In the genomic region with DNA sequence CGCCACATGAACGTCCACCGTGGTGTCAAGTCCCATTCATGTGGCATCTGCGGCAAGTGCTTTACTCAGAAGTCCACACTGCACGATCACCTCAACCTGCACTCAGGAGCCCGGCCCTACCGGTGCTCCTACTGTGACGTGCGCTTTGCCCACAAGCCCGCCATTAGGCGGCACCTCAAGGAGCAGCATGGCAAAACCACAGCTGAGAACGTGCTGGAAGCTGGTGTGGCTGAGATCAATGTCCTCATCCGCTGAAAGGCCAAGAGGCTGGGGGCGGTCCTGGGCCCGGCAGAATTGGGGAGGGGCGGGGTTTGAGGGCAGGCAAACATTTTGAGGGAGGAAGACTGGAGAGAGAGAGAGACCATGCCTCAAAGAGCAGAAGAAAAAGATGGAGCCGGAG, we compare ENCODE assay signal across 10 mouse cellular contexts. TPM values are rescaled to one million over a fixed set of nuclear protein-coding genes. Genes with fewer than 3 reads are reported as not detected.
DNase-seq lines count a peak whose midpoint lies in the region; ATAC-seq lines count a peak whose summit lies in the region.
"Had no signal": no experiment of that assay in that cellular context is flagged by ENCODE, and none has a peak within 500 bp of the region (broad histone marks: within the 10 kb centered on the region; RNA-seq: fewer than 3 reads in every experiment).

No protein-coding gene starts in this region.

- no peak overlapping the region for H3K9ac ChIP-seq in embryonic facial prominence, embryonic 11.5 days (replicated peaks; ENCODE audit: low read length)
- H3K9ac ChIP-seq in neural tube, embryonic 15.5 days (replicated peaks) = no peak overlapping the region
- H3K9ac ChIP-seq: lung, embryonic 15.5 days had no signal

- H3K27me3 ChIP-seq in embryonic facial prominence, embryonic 11.5 days (ENCODE audit: control insufficient read depth, insufficient read depth, low read length) = no peaks in the 10 kb centered on the region
- H3K27me3 ChIP-seq in limb, embryonic 10.5 days (ENCODE audit: low read depth, poor library complexity, severe bottlenecking) = no peaks in the 10 kb centered on the region
- no peaks in the 10 kb centered on the region for H3K27me3 ChIP-seq in neural tube, embryonic 15.5 days (replicated peaks)
- H3K27me3 ChIP-seq: lung, embryonic 15.5 days had no signal

- WGBS in embryonic facial prominence, embryonic 11.5 days = 84% methylated on average over 17 of the region's 17 CpGs
- WGBS in limb, embryonic 10.5 days = 90% methylated on average over 17 of the region's 17 CpGs
- WGBS in neural tube, embryonic 15.5 days = 85% methylated on average over 17 of the region's 17 CpGs

- H3K4me3 ChIP-seq in embryonic facial prominence, embryonic 11.5 days (ENCODE audit: low read depth, low read length) = peak overlapping the region; percentile 9; the same call in 1 of the 2 replicates
- H3K4me3 ChIP-seq in limb, embryonic 10.5 days = peak overlapping the region; percentile 99
- H3K4me3 ChIP-seq in neural tube, embryonic 15.5 days (replicated peaks) = peak overlapping the region; percentile 71

- H3K4me2 ChIP-seq in embryonic facial prominence, embryonic 11.5 days (ENCODE audit: low read depth, low read length) = no peak overlapping the region
- peak overlapping the region; percentile 98 for H3K4me2 ChIP-seq in neural tube, embryonic 15.5 days

- ATAC-seq in embryonic facial prominence, embryonic 11.5 days (replicated peaks; ENCODE audit: insufficient number of reproducible peaks, low FRiP score, low TSS enrichment, low read depth) = no peak
- ATAC-seq in neural tube, embryonic 15.5 days (ENCODE audit: low FRiP score) = no peak

- H3K36me3 ChIP-seq in embryonic facial prominence, embryonic 11.5 days (replicated peaks; ENCODE audit: control insufficient read depth, insufficient read depth, low read depth, low read length) = peaks cover 4% of the 10 kb centered on the region; the same call in 1 of the 2 replicates
- H3K36me3 ChIP-seq in limb, embryonic 10.5 days = peaks cover 27% of the 10 kb centered on the region
- H3K36me3 ChIP-seq in neural tube, embryonic 15.5 days = no peaks in the 10 kb centered on the region

- H3K4me1 ChIP-seq in embryonic facial prominence, embryonic 11.5 days (ENCODE audit: control insufficient read depth, insufficient read depth, low read length) = peaks cover 7% of the 10 kb centered on the region
- H3K4me1 ChIP-seq in limb, embryonic 10.5 days = peaks cover 56% of the 10 kb centered on the region
- peaks cover 49% of the 10 kb centered on the region for H3K4me1 ChIP-seq in neural tube, embryonic 15.5 days

- H3K9me3 ChIP-seq in embryonic facial prominence, embryonic 11.5 days (replicated peaks; ENCODE audit: control insufficient read depth, low read length) = no peaks in the 10 kb centered on the region
- H3K9me3 ChIP-seq in limb, embryonic 10.5 days (replicated peaks) = no peaks in the 10 kb centered on the region
- H3K9me3 ChIP-seq in neural tube, embryonic 15.5 days (replicated peaks) = no peaks in the 10 kb centered on the region
- H3K9me3 ChIP-seq: lung, embryonic 15.5 days had no signal

- no peak overlapping the region for H3K27ac ChIP-seq in embryonic facial prominence, embryonic 11.5 days (replicated peaks; ENCODE audit: low read depth, low read length)
- 0 out of 2 replicates have a peak overlapping the region, but pooled peaks have one; percentile 99 for H3K27ac ChIP-seq in limb, embryonic 10.5 days
- H3K27ac ChIP-seq in neural tube, embryonic 15.5 days (replicated peaks) = 0 out of 2 replicates have a peak overlapping the region, but pooled peaks have one; percentile 1
- H3K27ac ChIP-seq: lung, embryonic 15.5 days had no signal

- DNase-seq in lung, postnatal 10 days = peak; percentile 31
- DNase-seq in lung, adult 18-20 months = no peak
- no peak for DNase-seq in embryonic facial prominence, embryonic 11.5 days (ENCODE audit: low spot score)
- DNase-seq in limb, embryonic 10.5 days (ENCODE audit: low spot score) = no peak
- no peak for DNase-seq in adrenal gland, postnatal 10 days
- no peak for DNase-seq in layer of hippocampus, postnatal 36 days
- DNase-seq in yolk sac, embryonic 10.5 days (ENCODE audit: low spot score) = no peak
- DNase-seq: spleen, adult 18-20 months had no signal

RNA-seq across cellular contexts. Expression of a gene that starts 1.7 kb away (rescaled TPM):
- polyA plus RNA-seq in embryonic facial prominence, embryonic 11.5 days (2014; fragmentation: Nextera tagmentation; extraction: Ambion mirVana) = 0.81 and 1.6 TPM in 2 replicates
- polyA plus RNA-seq in limb, embryonic 10.5 days (2016; fragmentation: Nextera tagmentation; extraction: Ambion mirVana) = 0.29 and 0.40 TPM in 2 replicates
- polyA plus RNA-seq in neural tube, embryonic 15.5 days (2015; fragmentation: Nextera tagmentation; extraction: Ambion mirVana) = 1.7 and 4.0 TPM in 2 replicates
- 10 to 100 TPM; 41.1 TPM for total RNA-seq in adrenal gland, postnatal 10 days (2021)
- total RNA-seq in layer of hippocampus, postnatal 36 days (2021) = 1 to 10 TPM in 1 of 2 experiments, under 1 TPM in 1; 0.22 to 2.0 TPM

RNA-seq across cellular contexts. Expression of a gene that starts 1.9 kb away (rescaled TPM):
- polyA plus RNA-seq in embryonic facial prominence, embryonic 11.5 days (2014; fragmentation: Nextera tagmentation; extraction: Ambion mirVana) = 59.3 and 60.6 TPM in 2 replicates
- polyA plus RNA-seq in limb, embryonic 10.5 days (2016; fragmentation: Nextera tagmentation; extraction: Ambion mirVana) = 109 and 116 TPM in 2 replicates
- 80.4 and 81.2 TPM in 2 replicates for polyA plus RNA-seq in neural tube, embryonic 15.5 days (2015; fragmentation: Nextera tagmentation; extraction: Ambion mirVana)
- 100 to 1,000 TPM; 113 to 137 TPM for total RNA-seq in adrenal gland, postnatal 10 days (2021)
- total RNA-seq in layer of hippocampus, postnatal 36 days (2021) = 100 to 1,000 TPM; 175 to 182 TPM

RNA-seq across cellular contexts. Expression of a gene that starts 14.5 kb away (rescaled TPM):
- not detected in 2 replicates for polyA plus RNA-seq in embryonic facial prominence, embryonic 11.5 days (2014; fragmentation: Nextera tagmentation; extraction: Ambion mirVana)
- 0.06 TPM in 1 of 2 replicates, not detected in the other for polyA plus RNA-seq in limb, embryonic 10.5 days (2016; fragmentation: Nextera tagmentation; extraction: Ambion mirVana)
- polyA plus RNA-seq in neural tube, embryonic 15.5 days (2015; fragmentation: Nextera tagmentation; extraction: Ambion mirVana) = not detected in 2 replicates
- total RNA-seq in adrenal gland, postnatal 10 days (2021) = under 1 TPM in 1 of 2 experiments, not detected in 1; 0.21 TPM
- not detected for total RNA-seq in layer of hippocampus, postnatal 36 days (2021)
- polyA plus RNA-seq: lung, embryonic 15.5 days had no signal

RNA-seq across cellular contexts. Expression of a gene that starts 17.1 kb away (rescaled TPM):
- 1.6 and 2.0 TPM in 2 replicates for polyA plus RNA-seq in embryonic facial prominence, embryonic 11.5 days (2014; fragmentation: Nextera tagmentation; extraction: Ambion mirVana)
- 6.2 and 6.3 TPM in 2 replicates for polyA plus RNA-seq in limb, embryonic 10.5 days (2016; fragmentation: Nextera tagmentation; extraction: Ambion mirVana)
- 9.6 and 10.6 TPM in 2 replicates for polyA plus RNA-seq in neural tube, embryonic 15.5 days (2015; fragmentation: Nextera tagmentation; extraction: Ambion mirVana)
- 10 to 100 TPM; 13.5 to 17.8 TPM for total RNA-seq in adrenal gland, postnatal 10 days (2021)
- 1 to 10 TPM; 6.9 to 8.0 TPM for total RNA-seq in layer of hippocampus, postnatal 36 days (2021)

RNA-seq across cellular contexts. Expression of a gene that starts 17.9 kb away (rescaled TPM):
- polyA plus RNA-seq in embryonic facial prominence, embryonic 11.5 days (2014; fragmentation: Nextera tagmentation; extraction: Ambion mirVana) = 0.08 and 0.11 TPM in 2 replicates
- polyA plus RNA-seq in limb, embryonic 10.5 days (2016; fragmentation: Nextera tagmentation; extraction: Ambion mirVana) = not detected in 2 replicates
- polyA plus RNA-seq in neural tube, embryonic 15.5 days (2015; fragmentation: Nextera tagmentation; extraction: Ambion mirVana) = 4.1 TPM in 1 of 2 replicates, not detected in the other
- total RNA-seq in adrenal gland, postnatal 10 days (2021) = 1 to 10 TPM in 1 of 2 experiments, under 1 TPM in 1; 1.00 to 1.2 TPM
- total RNA-seq in layer of hippocampus, postnatal 36 days (2021) = under 1 TPM in 1 of 2 experiments, not detected in 1; 0.28 TPM

Comparison
In these comparisons a context has a peak if more than half of its experiments do, and no peak if none do; other contexts are left out.
1. H3K4me3 ChIP-seq: peak in every context shown above with its lines; median percentile 99 in limb, embryonic 10.5 days; 71 in neural tube, embryonic 15.5 days; 9 in embryonic facial prominence, embryonic 11.5 days.